Mouse (Mus musculus): ENCODE measurements at regions not wholly inside any gene's neighbourhood (a gene's known extent, or its start where the extent isn't known, plus 50 kb on each side); places are given as distances from the start of the nearest gene placed in this dataset.

- no peaks in the 10 kb centered on the region for H3K4me1 ChIP-seq (ENCODE audit: control insufficient read depth, insufficient read depth, low read length)
- no peak overlapping the region for H3K4me3 ChIP-seq (ENCODE audit: insufficient read depth, low read depth, low read length)
- 70% methylated on average over 6 of the region's 6 CpGs for WGBS
- no peaks in the 10 kb centered on the region for H3K36me3 ChIP-seq (ENCODE audit: control insufficient read depth, insufficient read depth, low read length)
- no peaks in the 10 kb centered on the region for H3K27me3 ChIP-seq (replicated peaks; ENCODE audit: control insufficient read depth, insufficient read depth, low read length)
- TF ChIP-seq POLR2A (IDR thresholded peaks at IDR 0.05; ENCODE audit: low read depth, low read length) (no peak), CTCF (conservative IDR thresholded peaks at IDR 0.05; ENCODE audit: insufficient read depth, insufficient read length, low read depth, low read length) (no peak)
- DNase-seq = no peak
- H3K27ac ChIP-seq (ENCODE audit: insufficient read depth, low read depth, low read length) = no peak overlapping the region
Observed at GRCm38 (mm10) chr6:51077769-51078096, 354.7 kb upstream of the Nfe2l3 start.

GRCm38 (mm10) chr6:51078353-51078966 lies 354.0 kb upstream of the Nfe2l3 start:
- Histone ChIP-seq H3K27ac (ENCODE audit: insufficient read depth, low read depth, low read length) (no peak overlapping the region), H3K27me3 (replicated peaks; ENCODE audit: control insufficient read depth, insufficient read depth, low read length) (no peaks in the 10 kb centered on the region), H3K36me3 (ENCODE audit: control insufficient read depth, insufficient read depth, low read length) (no peaks in the 10 kb centered on the region), H3K4me1 (ENCODE audit: control insufficient read depth, insufficient read depth, low read length) (no peaks in the 10 kb centered on the region), H3K4me3 (ENCODE audit: insufficient read depth, low read depth, low read length) (no peak overlapping the region)
- TF ChIP-seq POLR2A (IDR thresholded peaks at IDR 0.05; ENCODE audit: low read depth, low read length) (no peak), CTCF (conservative IDR thresholded peaks at IDR 0.05; ENCODE audit: insufficient read depth, insufficient read length, low read depth, low read length) (no peak)
- no peak for DNase-seq
- 66% methylated on average over 11 of the region's 11 CpGs for WGBS

- no peak overlapping the region for H3K4me3 ChIP-seq (ENCODE audit: insufficient read depth, low read depth, low read length)
- DNase-seq = no peak
- 98% methylated on average over 5 of the region's 5 CpGs for WGBS
- H3K27ac ChIP-seq (ENCODE audit: insufficient read depth, low read depth, low read length) = no peak overlapping the region
- no peaks in the 10 kb centered on the region for H3K4me1 ChIP-seq (ENCODE audit: control insufficient read depth, insufficient read depth, low read length)
- H3K36me3 ChIP-seq (ENCODE audit: control insufficient read depth, insufficient read depth, low read length) = no peaks in the 10 kb centered on the region
- TF ChIP-seq CTCF (conservative IDR thresholded peaks at IDR 0.05; ENCODE audit: insufficient read depth, insufficient read length, low read depth, low read length) = no peak
- no peak for TF ChIP-seq POLR2A (IDR thresholded peaks at IDR 0.05; ENCODE audit: low read depth, low read length)
- no peaks in the 10 kb centered on the region for H3K27me3 ChIP-seq (replicated peaks; ENCODE audit: control insufficient read depth, insufficient read depth, low read length)
Observed at GRCm38 (mm10) chr6:51078967-51079355, 353.5 kb upstream of the Nfe2l3 start.

- no peak overlapping the region for H3K4me3 ChIP-seq (ENCODE audit: insufficient read depth, low read depth, low read length)
- no peak for DNase-seq
- 74% methylated on average over 5 of the region's 5 CpGs for WGBS
- no peaks in the 10 kb centered on the region for H3K36me3 ChIP-seq (ENCODE audit: control insufficient read depth, insufficient read depth, low read length)
- TF ChIP-seq CTCF (conservative IDR thresholded peaks at IDR 0.05; ENCODE audit: insufficient read depth, insufficient read length, low read depth, low read length) (no peak), POLR2A (IDR thresholded peaks at IDR 0.05; ENCODE audit: low read depth, low read length) (no peak)
- no peaks in the 10 kb centered on the region for H3K4me1 ChIP-seq (ENCODE audit: control insufficient read depth, insufficient read depth, low read length)
- H3K27me3 ChIP-seq (replicated peaks; ENCODE audit: control insufficient read depth, insufficient read depth, low read length) = no peaks in the 10 kb centered on the region
- H3K27ac ChIP-seq (ENCODE audit: insufficient read depth, low read depth, low read length) = no peak overlapping the region
Observed at GRCm38 (mm10) chr6:51081056-51081455, 351.4 kb upstream of the Nfe2l3 start.

GRCm38 (mm10) chr6:51084656-51085055 lies 347.8 kb upstream of the Nfe2l3 start:
- Histone ChIP-seq H3K36me3 (ENCODE audit: control insufficient read depth, insufficient read depth, low read length) (no peaks in the 10 kb centered on the region), H3K27me3 (replicated peaks; ENCODE audit: control insufficient read depth, insufficient read depth, low read length) (no peaks in the 10 kb centered on the region), H3K4me1 (ENCODE audit: control insufficient read depth, insufficient read depth, low read length) (no peaks in the 10 kb centered on the region), H3K27ac (ENCODE audit: insufficient read depth, low read depth, low read length) (no peak overlapping the region), H3K4me3 (ENCODE audit: insufficient read depth, low read depth, low read length) (no peak overlapping the region)
- TF ChIP-seq CTCF (conservative IDR thresholded peaks at IDR 0.05; ENCODE audit: insufficient read depth, insufficient read length, low read depth, low read length) (no peak), POLR2A (IDR thresholded peaks at IDR 0.05; ENCODE audit: low read depth, low read length) (no peak)
- DNase-seq = no peak
- 80% methylated on average over 9 of the region's 9 CpGs for WGBS

- WGBS = 60% methylated on average over 2 of the region's 2 CpGs
- DNase-seq = peak; percentile 7
- Histone ChIP-seq H3K4me1 (ENCODE audit: control insufficient read depth, insufficient read depth, low read length) (no peaks in the 10 kb centered on the region), H3K27me3 (replicated peaks; ENCODE audit: control insufficient read depth, insufficient read depth, low read length) (no peaks in the 10 kb centered on the region), H3K36me3 (ENCODE audit: control insufficient read depth, insufficient read depth, low read length) (no peaks in the 10 kb centered on the region), H3K27ac (ENCODE audit: insufficient read depth, low read depth, low read length) (no peak overlapping the region), H3K4me3 (ENCODE audit: insufficient read depth, low read depth, low read length) (no peak overlapping the region)
- no peak for TF ChIP-seq POLR2A (IDR thresholded peaks at IDR 0.05; ENCODE audit: low read depth, low read length)
- no peak for TF ChIP-seq CTCF (conservative IDR thresholded peaks at IDR 0.05; ENCODE audit: insufficient read depth, insufficient read length, low read depth, low read length)
Observed at GRCm38 (mm10) chr6:51085547-51085946, 346.9 kb upstream of the Nfe2l3 start.

- TF ChIP-seq POLR2A (IDR thresholded peaks at IDR 0.05; ENCODE audit: low read depth, low read length) (no peak), CTCF (conservative IDR thresholded peaks at IDR 0.05; ENCODE audit: insufficient read depth, insufficient read length, low read depth, low read length) (no peak)
- H3K4me3 ChIP-seq (ENCODE audit: insufficient read depth, low read depth, low read length) = no peak overlapping the region
- 74% methylated on average over 4 of the region's 4 CpGs for WGBS
- H3K27ac ChIP-seq (ENCODE audit: insufficient read depth, low read depth, low read length) = no peak overlapping the region
- DNase-seq = no peak
- no peaks in the 10 kb centered on the region for H3K36me3 ChIP-seq (ENCODE audit: control insufficient read depth, insufficient read depth, low read length)
- no peaks in the 10 kb centered on the region for H3K27me3 ChIP-seq (replicated peaks; ENCODE audit: control insufficient read depth, insufficient read depth, low read length)
- H3K4me1 ChIP-seq (ENCODE audit: control insufficient read depth, insufficient read depth, low read length) = no peaks in the 10 kb centered on the region
Observed at GRCm38 (mm10) chr6:51086347-51086746, 346.1 kb upstream of the Nfe2l3 start.

Data from kidney, adult 2 months (tissue).